Mouse (Mus musculus): ENCODE results near the gene E130114P18Rik. TPM values are rescaled to one million over a fixed set of nuclear protein-coding genes. Genes with fewer than 3 reads are reported as not detected.

E130114P18Rik gene
- polyA plus RNA-seq, 1 experiment from 2014 or later = 1.6 TPM

DNA sequence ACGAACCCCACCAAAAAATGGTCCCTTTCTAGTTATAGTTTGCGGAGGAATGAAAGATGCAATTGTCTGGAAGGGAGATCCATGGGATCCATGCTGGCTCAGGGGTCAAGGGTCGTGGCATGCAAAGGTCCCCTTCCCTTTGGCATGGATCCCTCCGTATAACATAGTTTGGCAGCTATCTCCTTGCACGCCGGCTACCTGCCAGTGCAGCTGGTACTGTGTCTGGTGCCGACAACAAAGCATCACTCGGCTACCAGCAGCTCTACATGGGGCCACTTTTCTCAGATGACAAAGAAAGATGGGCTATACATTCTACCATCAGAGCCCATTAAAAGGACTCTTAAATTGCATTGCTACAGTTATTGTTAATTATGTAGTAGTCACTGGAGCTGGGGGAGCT lies 169.2 kb downstream of the E130114P18Rik start:
- no peak for ATAC-seq
- TF ChIP-seq CTCF (IDR thresholded peaks at IDR 0.05; ENCODE audit: low read depth) = no peak
- H3K36me3 ChIP-seq (ENCODE audit: control insufficient read depth, insufficient read depth) = no peaks in the 10 kb centered on the region
- no peak overlapping the region for H3K9ac ChIP-seq (ENCODE audit: low read depth, low read length)
- no peak overlapping the region for H3K4me3 ChIP-seq (ENCODE audit: low read depth, low read length)
- H3K4me2 ChIP-seq (replicated peaks; ENCODE audit: low read depth) = no peak overlapping the region
- H3K4me1 ChIP-seq (replicated peaks; ENCODE audit: control insufficient read depth, insufficient read depth, low read length) = no peaks in the 10 kb centered on the region
- no peaks in the 10 kb centered on the region for H3K9me3 ChIP-seq (ENCODE audit: control insufficient read depth)
- WGBS = 92% methylated on average over 8 of the region's 8 CpGs
- H3K27ac ChIP-seq (ENCODE audit: low read depth, low read length) = no peak overlapping the region
- no peaks in the 10 kb centered on the region for H3K27me3 ChIP-seq (replicated peaks; ENCODE audit: control insufficient read depth, insufficient read depth, low read length)

- Histone ChIP-seq H3K4me1 (replicated peaks; ENCODE audit: control insufficient read depth, insufficient read depth, low read length) (no peaks in the 10 kb centered on the region), H3K27ac (ENCODE audit: low read depth, low read length) (no peak overlapping the region), H3K9me3 (ENCODE audit: control insufficient read depth) (no peaks in the 10 kb centered on the region), H3K36me3 (ENCODE audit: control insufficient read depth, insufficient read depth) (no peaks in the 10 kb centered on the region), H3K4me3 (ENCODE audit: low read depth, low read length) (no peak overlapping the region), H3K9ac (ENCODE audit: low read depth, low read length) (no peak overlapping the region), H3K27me3 (replicated peaks; ENCODE audit: control insufficient read depth, insufficient read depth, low read length) (no peaks in the 10 kb centered on the region), H3K4me2 (replicated peaks; ENCODE audit: low read depth) (no peak overlapping the region)
- no peak for ATAC-seq
- no peak for TF ChIP-seq CTCF (IDR thresholded peaks at IDR 0.05; ENCODE audit: low read depth)
- whole genome bisulfite sequencing = 79% methylated on average over 3 of the region's 3 CpGs
These were observed 169.7 kb downstream of the E130114P18Rik start for GRCm38 (mm10) chr4:97608134-97608533.

- H3K9me3 ChIP-seq (ENCODE audit: control insufficient read depth) = no peaks in the 10 kb centered on the region
- no peaks in the 10 kb centered on the region for H3K27me3 ChIP-seq (replicated peaks; ENCODE audit: control insufficient read depth, insufficient read depth, low read length)
- no peaks in the 10 kb centered on the region for H3K4me1 ChIP-seq (replicated peaks; ENCODE audit: control insufficient read depth, insufficient read depth, low read length)
- H3K36me3 ChIP-seq (ENCODE audit: control insufficient read depth, insufficient read depth) = no peaks in the 10 kb centered on the region
- no peak overlapping the region for H3K4me2 ChIP-seq (replicated peaks; ENCODE audit: low read depth)
- peak; percentile 45; the same call in 1 of the 2 replicates for ATAC-seq
- H3K9ac ChIP-seq (ENCODE audit: low read depth, low read length) = no peak overlapping the region
- no peak overlapping the region for H3K4me3 ChIP-seq (ENCODE audit: low read depth, low read length)
- TF ChIP-seq CTCF (IDR thresholded peaks at IDR 0.05; ENCODE audit: low read depth) = no peak
- H3K27ac ChIP-seq (ENCODE audit: low read depth, low read length) = no peak overlapping the region
- WGBS = 46% methylated on average over 1 of the region's 1 CpGs
These were observed 170.7 kb downstream of the E130114P18Rik start for GRCm38 (mm10) chr4:97607169-97607568.

- Histone ChIP-seq H3K4me1 (replicated peaks; ENCODE audit: control insufficient read depth, insufficient read depth, low read length) (no peaks in the 10 kb centered on the region), H3K9ac (ENCODE audit: low read depth, low read length) (no peak overlapping the region), H3K27me3 (replicated peaks; ENCODE audit: control insufficient read depth, insufficient read depth, low read length) (no peaks in the 10 kb centered on the region), H3K4me3 (ENCODE audit: low read depth, low read length) (no peak overlapping the region), H3K4me2 (replicated peaks; ENCODE audit: low read depth) (no peak overlapping the region; the same call in 1 of the 2 replicates), H3K9me3 (ENCODE audit: control insufficient read depth) (no peaks in the 10 kb centered on the region), H3K27ac (ENCODE audit: low read depth, low read length) (no peak overlapping the region), H3K36me3 (ENCODE audit: control insufficient read depth, insufficient read depth) (no peaks in the 10 kb centered on the region)
- WGBS = 63% methylated on average over 8 of the region's 8 CpGs
- ATAC-seq = no peak
- TF ChIP-seq CTCF (IDR thresholded peaks at IDR 0.05; ENCODE audit: low read depth) = no peak
These were observed 171.4 kb downstream of the E130114P18Rik start for GRCm38 (mm10) chr4:97606524-97606923.

GRCm38 (mm10) chr4:97602579-97602978 lies 175.3 kb downstream of the E130114P18Rik start:
- H3K4me2 ChIP-seq (replicated peaks; ENCODE audit: low read depth) = no peak overlapping the region
- WGBS = 78% methylated on average over 4 of the region's 4 CpGs
- H3K36me3 ChIP-seq (ENCODE audit: control insufficient read depth, insufficient read depth) = no peaks in the 10 kb centered on the region
- no peak overlapping the region for H3K27ac ChIP-seq (ENCODE audit: low read depth, low read length)
- no peaks in the 10 kb centered on the region for H3K27me3 ChIP-seq (replicated peaks; ENCODE audit: control insufficient read depth, insufficient read depth, low read length)
- no peak overlapping the region for H3K4me3 ChIP-seq (ENCODE audit: low read depth, low read length)
- ATAC-seq = no peak
- no peaks in the 10 kb centered on the region for H3K4me1 ChIP-seq (replicated peaks; ENCODE audit: control insufficient read depth, insufficient read depth, low read length)
- no peak overlapping the region for H3K9ac ChIP-seq (ENCODE audit: low read depth, low read length)
- H3K9me3 ChIP-seq (ENCODE audit: control insufficient read depth) = no peaks in the 10 kb centered on the region
- TF ChIP-seq CTCF (IDR thresholded peaks at IDR 0.05; ENCODE audit: low read depth) = no peak

DNA sequence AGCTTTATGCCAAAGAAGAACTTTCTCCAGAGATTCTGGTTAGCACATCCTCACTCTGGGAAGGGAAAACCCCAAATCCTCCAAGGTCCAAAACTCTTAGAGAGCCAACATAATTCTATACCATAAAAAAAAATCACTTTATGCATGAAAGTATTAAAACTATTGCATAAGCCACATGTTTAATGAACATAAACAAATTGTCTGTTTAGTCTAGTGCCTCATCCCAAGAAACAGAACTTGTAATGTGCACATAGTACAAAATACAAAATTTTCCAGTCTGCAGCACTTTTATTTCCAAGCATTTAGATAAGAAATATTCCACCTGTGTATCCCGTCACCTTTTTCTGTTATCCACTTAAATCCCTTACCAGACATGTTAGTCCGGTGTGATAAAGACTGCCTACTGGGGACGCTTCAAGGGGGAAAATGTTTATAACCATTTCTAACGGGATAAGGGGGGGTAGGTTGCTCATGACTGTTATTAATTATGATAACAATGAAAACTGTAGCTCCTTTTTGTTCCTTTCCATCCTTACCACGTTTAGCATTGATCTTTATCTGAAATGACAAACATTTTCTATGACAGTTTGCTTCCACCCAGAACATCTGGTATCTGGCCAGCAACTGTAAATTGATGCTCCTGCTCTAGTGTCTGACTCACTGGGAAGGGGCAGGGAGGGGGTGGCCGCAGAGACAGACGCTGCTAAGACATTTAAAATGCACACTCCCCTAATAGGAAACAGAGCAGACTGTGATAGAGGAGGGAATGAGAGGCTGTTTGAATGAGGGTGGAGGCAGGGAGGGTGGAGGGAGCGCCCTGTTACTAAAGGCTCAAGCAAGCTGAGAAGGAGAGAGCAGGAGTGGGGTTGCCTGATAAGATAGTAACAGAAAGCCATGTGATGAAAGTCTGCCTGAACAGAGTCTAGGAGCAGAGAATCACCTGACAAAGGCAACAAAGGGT lies 176.7 kb downstream of the E130114P18Rik start:
- Histone ChIP-seq H3K4me1 (replicated peaks; ENCODE audit: control insufficient read depth, insufficient read depth, low read length) (no peaks in the 10 kb centered on the region), H3K36me3 (ENCODE audit: control insufficient read depth, insufficient read depth) (no peaks in the 10 kb centered on the region), H3K4me3 (ENCODE audit: low read depth, low read length) (no peak overlapping the region), H3K4me2 (replicated peaks; ENCODE audit: low read depth) (0 out of 2 replicates have a peak overlapping the region, but pooled peaks have one; percentile 21), H3K27ac (ENCODE audit: low read depth, low read length) (no peak overlapping the region), H3K27me3 (replicated peaks; ENCODE audit: control insufficient read depth, insufficient read depth, low read length) (no peaks in the 10 kb centered on the region), H3K9me3 (ENCODE audit: control insufficient read depth) (no peaks in the 10 kb centered on the region), H3K9ac (ENCODE audit: low read depth, low read length) (no peak overlapping the region)
- TF ChIP-seq CTCF (IDR thresholded peaks at IDR 0.05; ENCODE audit: low read depth) = no peak
- WGBS = 21% methylated on average over 8 of the region's 8 CpGs
- ATAC-seq = peak; percentile 54; the same call in 1 of the 2 replicates
